Mouse (Mus musculus): Measurements from ENCODE around the gene Gm42417. TPM values are rescaled to one million over a fixed set of nuclear protein-coding genes. Genes with fewer than 3 reads are reported as not detected.

Gm42417 gene
- polyA plus RNA-seq, 1 experiment from 2014 or later, result 0.29 TPM

GRCm38 (mm10) chr1:36567818-36568603 is 28.8 kb upstream of the Gm42417 start:
- peaks cover 38% of the 10 kb centered on the region for H3K4me1 ChIP-seq (replicated peaks; ENCODE audit: control insufficient read depth, insufficient read depth, low read length)
- H3K9ac ChIP-seq (ENCODE audit: low read length), result peak overlapping the region; percentile 33; the same call in 1 of the 2 replicates
- peak overlapping the region; percentile 72 for H3K27ac ChIP-seq (ENCODE audit: low read length)
- ATAC-seq (ENCODE audit: low read depth), result peak; percentile 24; the same call in 1 of the 2 replicates
- H3K4me2 ChIP-seq (ENCODE audit: low read depth, low read length), result no peak overlapping the region
- 38% methylated on average over 21 of the region's 21 CpGs for WGBS
- no peak overlapping the region for H3K4me3 ChIP-seq (ENCODE audit: low read length)
- H3K27me3 ChIP-seq (ENCODE audit: control insufficient read depth, insufficient read depth, low read depth, low read length), result no peaks in the 10 kb centered on the region
- no peaks in the 10 kb centered on the region for H3K36me3 ChIP-seq (ENCODE audit: control insufficient read depth, insufficient read depth, low read length)
- no peaks in the 10 kb centered on the region for H3K9me3 ChIP-seq (ENCODE audit: control insufficient read depth, low read length)

GRCm38 (mm10) chr1:36566425-36566824 is 27.2 kb upstream of the Gm42417 start:
- H3K4me3 ChIP-seq (ENCODE audit: low read length), result no peak overlapping the region
- no peak for ATAC-seq (ENCODE audit: low read depth)
- H3K36me3 ChIP-seq (ENCODE audit: control insufficient read depth, insufficient read depth, low read length), result no peaks in the 10 kb centered on the region
- no peak overlapping the region for H3K9ac ChIP-seq (ENCODE audit: low read length)
- peaks cover 30% of the 10 kb centered on the region for H3K4me1 ChIP-seq (replicated peaks; ENCODE audit: control insufficient read depth, insufficient read depth, low read length)
- WGBS, result 21% methylated on average over 2 of the region's 2 CpGs
- no peak overlapping the region for H3K27ac ChIP-seq (ENCODE audit: low read length)
- no peak overlapping the region for H3K4me2 ChIP-seq (ENCODE audit: low read depth, low read length)
- H3K27me3 ChIP-seq (ENCODE audit: control insufficient read depth, insufficient read depth, low read depth, low read length), result no peaks in the 10 kb centered on the region
- H3K9me3 ChIP-seq (ENCODE audit: control insufficient read depth, low read length), result no peaks in the 10 kb centered on the region

- no peak for ATAC-seq (ENCODE audit: low read depth)
- no peaks in the 10 kb centered on the region for H3K9me3 ChIP-seq (ENCODE audit: control insufficient read depth, low read length)
- peaks cover 22% of the 10 kb centered on the region for H3K4me1 ChIP-seq (replicated peaks; ENCODE audit: control insufficient read depth, insufficient read depth, low read length)
Observed at GRCm38 (mm10) chr1:36564101-36564500, 24.9 kb upstream of the Gm42417 start.

DNA sequence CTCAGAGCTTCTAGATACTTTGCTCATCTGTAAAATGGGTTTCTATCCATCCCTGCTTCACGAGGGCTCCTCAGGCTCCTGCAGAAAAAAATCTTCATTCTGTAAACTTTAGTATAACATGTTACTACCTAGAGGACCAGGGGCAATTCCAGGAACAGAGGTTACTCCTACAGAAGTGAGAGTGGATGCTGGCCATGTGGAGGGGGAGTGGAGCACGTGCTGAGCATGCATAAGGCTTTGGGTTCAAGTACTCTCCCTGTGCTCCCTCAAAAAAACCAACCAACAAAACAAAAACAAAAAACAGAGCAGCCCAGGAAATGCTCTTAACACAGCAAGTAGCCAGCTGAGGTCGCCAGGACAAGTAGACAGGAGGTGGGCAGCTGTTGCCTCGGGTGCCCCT is 24.4 kb upstream of the Gm42417 start:
- Histone ChIP-seq H3K4me2 (ENCODE audit: low read depth, low read length) (no peak overlapping the region), H3K4me1 (replicated peaks; ENCODE audit: control insufficient read depth, insufficient read depth, low read length) (peaks cover 22% of the 10 kb centered on the region), H3K4me3 (ENCODE audit: low read length) (no peak overlapping the region), H3K36me3 (ENCODE audit: control insufficient read depth, insufficient read depth, low read length) (no peaks in the 10 kb centered on the region), H3K27ac (ENCODE audit: low read length) (no peak overlapping the region), H3K27me3 (ENCODE audit: control insufficient read depth, insufficient read depth, low read depth, low read length) (no peaks in the 10 kb centered on the region), H3K9me3 (ENCODE audit: control insufficient read depth, low read length) (no peaks in the 10 kb centered on the region), H3K9ac (ENCODE audit: low read length) (no peak overlapping the region)
- WGBS, result 58% methylated on average over 4 of the region's 4 CpGs
- ATAC-seq (ENCODE audit: low read depth), result no peak

More at GRCm38 (mm10) chr1:36564101-36564500, 24.9 kb upstream of the Gm42417 start:
- Histone ChIP-seq H3K36me3 (ENCODE audit: control insufficient read depth, insufficient read depth, low read length) (no peaks in the 10 kb centered on the region), H3K9ac (ENCODE audit: low read length) (no peak overlapping the region), H3K27me3 (ENCODE audit: control insufficient read depth, insufficient read depth, low read depth, low read length) (no peaks in the 10 kb centered on the region), H3K27ac (ENCODE audit: low read length) (no peak overlapping the region), H3K4me3 (ENCODE audit: low read length) (no peak overlapping the region), H3K4me2 (ENCODE audit: low read depth, low read length) (no peak overlapping the region)
- 71% methylated on average over 6 of the region's 6 CpGs for WGBS

GRCm38 (mm10) chr1:36563197-36563596 is 24.0 kb upstream of the Gm42417 start:
- Histone ChIP-seq H3K9ac (ENCODE audit: low read length) (peak overlapping the region; percentile 26; the same call in 1 of the 2 replicates), H3K36me3 (ENCODE audit: control insufficient read depth, insufficient read depth, low read length) (no peaks in the 10 kb centered on the region), H3K4me1 (replicated peaks; ENCODE audit: control insufficient read depth, insufficient read depth, low read length) (peaks cover 19% of the 10 kb centered on the region), H3K9me3 (ENCODE audit: control insufficient read depth, low read length) (no peaks in the 10 kb centered on the region), H3K27me3 (ENCODE audit: control insufficient read depth, insufficient read depth, low read depth, low read length) (no peaks in the 10 kb centered on the region), H3K4me2 (ENCODE audit: low read depth, low read length) (no peak overlapping the region), H3K4me3 (ENCODE audit: low read length) (no peak overlapping the region), H3K27ac (ENCODE audit: low read length) (no peak overlapping the region)
- WGBS, result 71% methylated on average over 2 of the region's 2 CpGs
- ATAC-seq (ENCODE audit: low read depth), result no peak

GRCm38 (mm10) chr1:36562388-36562787 is 23.2 kb upstream of the Gm42417 start:
- Histone ChIP-seq H3K9ac (ENCODE audit: low read length) (no peak overlapping the region), H3K4me2 (ENCODE audit: low read depth, low read length) (no peak overlapping the region), H3K4me3 (ENCODE audit: low read length) (no peak overlapping the region), H3K27me3 (ENCODE audit: control insufficient read depth, insufficient read depth, low read depth, low read length) (no peaks in the 10 kb centered on the region), H3K4me1 (replicated peaks; ENCODE audit: control insufficient read depth, insufficient read depth, low read length) (peaks cover 14% of the 10 kb centered on the region), H3K9me3 (ENCODE audit: control insufficient read depth, low read length) (no peaks in the 10 kb centered on the region), H3K27ac (ENCODE audit: low read length) (no peak overlapping the region), H3K36me3 (ENCODE audit: control insufficient read depth, insufficient read depth, low read length) (no peaks in the 10 kb centered on the region)
- ATAC-seq (ENCODE audit: low read depth), result no peak
- 50% methylated on average over 4 of the region's 4 CpGs for WGBS

DNA sequence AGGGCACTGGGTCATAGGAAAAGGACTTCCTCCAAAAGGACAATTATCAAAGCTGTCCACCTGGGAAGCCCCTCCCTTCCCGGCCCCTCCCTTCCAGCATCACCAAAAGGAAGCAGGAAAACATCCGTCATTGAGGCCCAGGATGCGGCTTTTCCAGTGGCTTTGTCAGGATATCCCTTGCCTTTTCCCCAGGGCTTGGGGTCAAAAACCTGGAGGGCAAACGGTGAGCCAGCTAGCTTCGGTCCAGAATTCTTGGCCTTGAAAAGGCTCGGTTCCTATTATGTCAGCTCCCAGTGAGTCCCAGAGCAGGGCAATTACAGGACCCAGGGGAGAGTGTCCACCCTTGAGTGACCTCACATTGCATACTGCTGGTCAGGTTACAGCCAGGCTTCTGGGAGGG is 21.7 kb upstream of the Gm42417 start:
- no peak for ATAC-seq (ENCODE audit: low read depth)
- Histone ChIP-seq H3K36me3 (ENCODE audit: control insufficient read depth, insufficient read depth, low read length) (no peaks in the 10 kb centered on the region), H3K4me3 (ENCODE audit: low read length) (no peak overlapping the region), H3K27ac (ENCODE audit: low read length) (peak overlapping the region; percentile 6; the same call in 1 of the 2 replicates), H3K27me3 (ENCODE audit: control insufficient read depth, insufficient read depth, low read depth, low read length) (no peaks in the 10 kb centered on the region), H3K4me2 (ENCODE audit: low read depth, low read length) (no peak overlapping the region), H3K4me1 (replicated peaks; ENCODE audit: control insufficient read depth, insufficient read depth, low read length) (peaks cover 14% of the 10 kb centered on the region), H3K9ac (ENCODE audit: low read length) (no peak overlapping the region), H3K9me3 (ENCODE audit: control insufficient read depth, low read length) (no peaks in the 10 kb centered on the region)
- WGBS, result 48% methylated on average over 6 of the region's 6 CpGs

- no peaks in the 10 kb centered on the region for H3K9me3 ChIP-seq (ENCODE audit: control insufficient read depth, low read length)
- no peaks in the 10 kb centered on the region for H3K27me3 ChIP-seq (ENCODE audit: control insufficient read depth, insufficient read depth, low read depth, low read length)
- H3K27ac ChIP-seq (ENCODE audit: low read length), result no peak overlapping the region
- no peaks in the 10 kb centered on the region for H3K36me3 ChIP-seq (ENCODE audit: control insufficient read depth, insufficient read depth, low read length)
- peaks cover 24% of the 10 kb centered on the region for H3K4me1 ChIP-seq (replicated peaks; ENCODE audit: control insufficient read depth, insufficient read depth, low read length)
- WGBS, result 55% methylated on average over 5 of the region's 5 CpGs
- H3K9ac ChIP-seq (ENCODE audit: low read length), result no peak overlapping the region
- H3K4me3 ChIP-seq (ENCODE audit: low read length), result no peak overlapping the region
- no peak for ATAC-seq (ENCODE audit: low read depth)
- no peak overlapping the region for H3K4me2 ChIP-seq (ENCODE audit: low read depth, low read length)
Observed at GRCm38 (mm10) chr1:36559888-36560287, 20.7 kb upstream of the Gm42417 start.

DNA sequence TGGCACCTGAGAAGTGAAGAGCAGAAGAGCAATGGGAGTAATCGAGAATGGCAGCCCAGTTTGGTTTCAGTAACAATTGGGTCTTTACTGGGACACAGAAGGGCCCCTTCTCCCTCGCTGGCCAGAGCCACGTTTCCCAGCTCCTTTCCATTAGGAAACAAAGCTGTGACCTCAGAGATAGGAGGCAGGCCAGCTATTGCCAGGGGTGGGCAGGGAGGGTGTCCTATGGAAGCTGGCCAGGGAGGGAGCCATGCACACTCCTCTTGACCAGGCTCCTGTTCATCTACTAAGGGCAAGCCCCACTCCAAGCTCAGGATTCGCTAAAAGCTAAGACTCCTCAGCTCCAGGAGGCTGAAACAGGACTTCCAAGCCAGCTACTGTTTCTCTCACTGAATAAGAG is 20.0 kb upstream of the Gm42417 start:
- WGBS, result 20% methylated on average over 4 of the region's 4 CpGs

More for the DNA sequence above, 20.0 kb upstream of the Gm42417 start:
- peaks cover 2% of the 10 kb centered on the region for H3K36me3 ChIP-seq (ENCODE audit: control insufficient read depth, insufficient read depth, low read length)
- ATAC-seq (ENCODE audit: low read depth), result no peak
- H3K4me1 ChIP-seq (replicated peaks; ENCODE audit: control insufficient read depth, insufficient read depth, low read length), result peaks cover 28% of the 10 kb centered on the region
- no peaks in the 10 kb centered on the region for H3K9me3 ChIP-seq (ENCODE audit: control insufficient read depth, low read length)
- peak overlapping the region; percentile 93; the same call in 1 of the 2 replicates for H3K9ac ChIP-seq (ENCODE audit: low read length)
- H3K27me3 ChIP-seq (ENCODE audit: control insufficient read depth, insufficient read depth, low read depth, low read length), result no peaks in the 10 kb centered on the region
- H3K4me2 ChIP-seq (ENCODE audit: low read depth, low read length), result peak overlapping the region; percentile 93
- H3K27ac ChIP-seq (ENCODE audit: low read length), result peak overlapping the region; percentile 100
- H3K4me3 ChIP-seq (ENCODE audit: low read length), result no peak overlapping the region; the same call in 1 of the 2 replicates

All from lung, embryonic 16.5 days (tissue).